ENCODE assay signal across 13 mouse cellular contexts in genomic region chr16:26035525-26035924, GRCm38 (mm10).
DNase-seq lines count a peak whose midpoint lies in the region; ATAC-seq and TF ChIP-seq lines count a peak whose summit lies in the region.
"Had no signal": no experiment of that assay in that cellular context is flagged by ENCODE, and none has a peak within 500 bp of the region (broad histone marks: within the 10 kb centered on the region; RNA-seq: fewer than 3 reads in every experiment).

No protein-coding gene starts in this region.

- peak overlapping the region; percentile 43; the same call in 1 of the 2 replicates for H3K27ac ChIP-seq in heart, embryonic 13.5 days (replicated peaks)
- 0 out of 2 replicates have a peak overlapping the region, but pooled peaks have one; percentile 19 for H3K27ac ChIP-seq in neural tube, embryonic 15.5 days (replicated peaks)
- no peak overlapping the region for H3K27ac ChIP-seq in liver, postnatal 0 days (ENCODE audit: low read depth)
- H3K27ac ChIP-seq: forebrain, embryonic 15.5 days; neural tube, embryonic 13.5 days had no signal

- intact Hi-C loops in left cerebral cortex, postnatal 36 days (cut with DNase I): no loop called here

- TF ChIP-seq EP300 in liver, postnatal 0 days (IDR thresholded peaks at IDR 0.05; ENCODE audit: low read depth): no peak

- H3K4me2 ChIP-seq in heart, embryonic 13.5 days: no peak overlapping the region
- no peak overlapping the region for H3K4me2 ChIP-seq in neural tube, embryonic 15.5 days
- H3K4me2 ChIP-seq in liver, postnatal 0 days (ENCODE audit: low read depth, low read length): no peak overlapping the region
- H3K4me2 ChIP-seq: forebrain, embryonic 15.5 days; neural tube, embryonic 13.5 days had no signal

- 51% methylated on average over 3 of the region's 3 CpGs for WGBS in heart, embryonic 13.5 days
- WGBS in neural tube, embryonic 15.5 days: 35% methylated on average over 3 of the region's 3 CpGs
- WGBS in liver, postnatal 0 days (ENCODE audit: insufficient replicate concordance): 63% methylated on average over 3 of the region's 3 CpGs

- peaks cover 22% of the 10 kb centered on the region for H3K4me1 ChIP-seq in heart, embryonic 13.5 days
- 0 out of 2 replicates have a peak, but pooled peaks cover 3% of the 10 kb centered on the region for H3K4me1 ChIP-seq in neural tube, embryonic 15.5 days
- no peaks in the 10 kb centered on the region for H3K4me1 ChIP-seq in liver, postnatal 0 days (ENCODE audit: insufficient read depth)

- no peak overlapping the region for H3K9ac ChIP-seq in heart, embryonic 13.5 days
- H3K9ac ChIP-seq in neural tube, embryonic 15.5 days (replicated peaks): no peak overlapping the region
- H3K9ac ChIP-seq in liver, postnatal 0 days (replicated peaks): no peak overlapping the region
- H3K9ac ChIP-seq: forebrain, embryonic 15.5 days; neural tube, embryonic 13.5 days had no signal

- no peak for TF ChIP-seq CTCF in liver, postnatal 0 days (IDR thresholded peaks at IDR 0.05; ENCODE audit: low read depth)

- 0 out of 2 replicates have a peak, but pooled peaks cover 6% of the 10 kb centered on the region for H3K9me3 ChIP-seq in heart, embryonic 13.5 days
- H3K9me3 ChIP-seq in neural tube, embryonic 15.5 days (replicated peaks): no peaks in the 10 kb centered on the region
- no peaks in the 10 kb centered on the region for H3K9me3 ChIP-seq in liver, postnatal 0 days (ENCODE audit: low read length)
- H3K9me3 ChIP-seq: forebrain, embryonic 15.5 days; neural tube, embryonic 13.5 days had no signal

- H3K36me3 ChIP-seq in heart, embryonic 13.5 days: peaks cover 7% of the 10 kb centered on the region
- H3K36me3 ChIP-seq in neural tube, embryonic 15.5 days: no peaks in the 10 kb centered on the region
- no peaks in the 10 kb centered on the region for H3K36me3 ChIP-seq in liver, postnatal 0 days (replicated peaks; ENCODE audit: insufficient read depth, low read length)
- H3K36me3 ChIP-seq: forebrain, embryonic 15.5 days; neural tube, embryonic 13.5 days had no signal

- H3K27me3 ChIP-seq in heart, embryonic 13.5 days (replicated peaks): no peaks in the 10 kb centered on the region
- no peaks in the 10 kb centered on the region for H3K27me3 ChIP-seq in neural tube, embryonic 15.5 days (replicated peaks)
- H3K27me3 ChIP-seq in liver, postnatal 0 days (ENCODE audit: insufficient read depth, low read length): no peaks in the 10 kb centered on the region
- H3K27me3 ChIP-seq: forebrain, embryonic 15.5 days; megakaryocyte, embryonic 14.5 days; neural tube, embryonic 13.5 days had no signal

- DNase-seq in adrenal gland, postnatal 10 days: peak; percentile 20
- DNase-seq in adrenal gland, postnatal 4 days (ENCODE audit: low spot score in 2 of 2): no peak
- DNase-seq in layer of hippocampus, adult 11-12 months (ENCODE audit: low spot score): peak; percentile 20
- no peak for DNase-seq in layer of hippocampus, adult 9-10 months (ENCODE audit: low spot score)
- no peak for DNase-seq in liver, postnatal 0 days
- no peak for DNase-seq in left cerebral cortex, postnatal 36 days (ENCODE audit: low spot score in 2 of 2)
- DNase-seq: adrenal gland, adult 8-10 months; layer of hippocampus, postnatal 36 days had no signal

- no peak overlapping the region for H3K4me3 ChIP-seq in heart, embryonic 13.5 days
- no peak overlapping the region for H3K4me3 ChIP-seq in neural tube, embryonic 15.5 days (replicated peaks)
- no peak overlapping the region for H3K4me3 ChIP-seq in liver, postnatal 0 days (ENCODE audit: low read depth, low read length)
- H3K4me3 ChIP-seq: forebrain, embryonic 15.5 days; megakaryocyte, embryonic 14.5 days; neural tube, embryonic 13.5 days had no signal

- ATAC-seq in heart, embryonic 13.5 days (ENCODE audit: extremely low read depth, insufficient number of reproducible peaks, low FRiP score, low TSS enrichment): no peak
- ATAC-seq in neural tube, embryonic 15.5 days (ENCODE audit: low FRiP score): no peak
- no peak for ATAC-seq in liver, postnatal 0 days
- ATAC-seq: forebrain, embryonic 15.5 days had no signal

Comparison
In these comparisons a context has a peak if more than half of its experiments do, and no peak if none do; other contexts are left out.
1. DNase-seq: peak in adrenal gland, postnatal 10 days (single experiment) and layer of hippocampus, adult 11-12 months (single experiment); none in adrenal gland, postnatal 4 days (0 of 2), layer of hippocampus, adult 9-10 months (single experiment), liver, postnatal 0 days (single experiment) and left cerebral cortex, postnatal 36 days (0 of 2).